Mouse (Mus musculus): ENCODE results near the gene Rtf1. TPM values are rescaled to one million over a fixed set of nuclear protein-coding genes. Genes with fewer than 3 reads are reported as not detected.

Gene Rtf1
- total RNA-seq, 2 experiments from 2014 or later = 20.5 to 29.0 TPM

GRCm38 (mm10) chr2:119767246-119767645, 92.4 kb downstream of the Rtf1 start:
- no peak for DNase-seq (ENCODE audit: low spot score in 2 of 2)

Other genes starting within 250 kb of the Rtf1 start
- gene Ino80, start 197.4 kb upstream of the Rtf1 start, total RNA-seq (2021) = 10 to 100 TPM; 20.0 to 22.6 TPM
- 1 to 10 TPM; 2.5 to 2.6 TPM for gene Exd1, start 127.4 kb upstream of the Rtf1 start, total RNA-seq (2021)
- 100 to 1,000 TPM; 306 to 408 TPM for gene Chp1, start 127.4 kb upstream of the Rtf1 start, total RNA-seq (2021)
- 1 to 10 TPM; 1.4 to 1.9 TPM for gene Nusap1, start 56.8 kb upstream of the Rtf1 start, total RNA-seq (2021)
- gene Oip5, start 56.6 kb upstream of the Rtf1 start, total RNA-seq (2021) = 1 to 10 TPM in 1 of 2 experiments, under 1 TPM in 1; 0.70 to 1.1 TPM
- 10 to 100 TPM; 39.1 to 45.4 TPM for gene Ndufaf1, start 12.2 kb upstream of the Rtf1 start, total RNA-seq (2021)
- gene Itpka, start 67.3 kb downstream of the Rtf1 start, total RNA-seq (2021) = 1 to 10 TPM; 2.1 to 4.0 TPM
- 1 to 10 TPM in 1 of 2 experiments, under 1 TPM in 1; 0.99 to 1.1 TPM for gene Ltk, start 85.4 kb downstream of the Rtf1 start, total RNA-seq (2021)
- gene Rpap1, start 112.5 kb downstream of the Rtf1 start, total RNA-seq (2021) = 10 to 100 TPM; 12.5 to 14.4 TPM
- 1 to 10 TPM; 2.5 to 3.5 TPM for gene Tyro3, start 122.7 kb downstream of the Rtf1 start, total RNA-seq (2021)
- gene Mga, start 222.2 kb downstream of the Rtf1 start, total RNA-seq (2021) = 10 to 100 TPM; 38.8 to 45.0 TPM